Mouse (Mus musculus): ENCODE results near the gene Cyb5r3. TPM values are rescaled to one million over a fixed set of nuclear protein-coding genes. Genes with fewer than 3 reads are reported as not detected.

The Cyb5r3 gene
- 127 and 137 TPM in 2 replicates for polyA plus RNA-seq (2015; fragmentation: Nextera tagmentation; extraction: Ambion mirVana)

GRCm38 (mm10) chr15:83172492-83173429 lies at the start of gene Cyb5r3:
Gene Cyb5r3, minus strand, starts transcription at chr15:83172592.
- Histone ChIP-seq H3K9me3 (no peaks in the 10 kb centered on the region), H3K36me3 (no peaks in the 10 kb centered on the region), H3K27me3 (replicated peaks) (no peaks in the 10 kb centered on the region), H3K9ac (peak within 1 kb of the TSS; percentile 90), H3K4me3 (peak within 1 kb of the TSS; percentile 86), H3K4me1 (peaks cover 36% of the 10 kb centered on the region), H3K27ac (replicated peaks) (peak within 1 kb of the TSS; percentile 88), H3K4me2 (peak within 1 kb of the TSS; percentile 91)
- peak; percentile 33 for ATAC-seq (ENCODE audit: extremely low read depth, insufficient number of reproducible peaks, low FRiP score, low TSS enrichment)
- 31% methylated on average over 28 of the region's 28 CpGs for WGBS

DNA sequence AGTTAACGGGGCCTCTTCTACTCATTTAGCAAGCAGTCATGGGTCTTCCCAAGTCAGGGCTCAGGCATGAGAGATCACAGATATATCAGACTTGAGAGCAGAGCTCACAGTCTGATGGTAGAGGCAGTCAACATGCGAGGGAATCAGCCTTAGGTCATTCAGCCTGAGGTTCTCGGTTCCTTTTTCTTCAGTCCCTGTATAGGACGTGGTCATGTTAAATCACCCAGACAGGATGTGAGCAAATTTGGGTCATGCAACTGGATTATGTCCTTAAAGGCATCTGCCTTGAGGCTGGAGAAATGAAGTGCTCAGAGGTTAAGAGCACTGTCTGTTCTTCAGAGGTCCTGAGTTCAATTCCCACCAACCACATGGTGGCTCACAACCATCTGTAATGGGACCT lies 49.3 kb upstream of the Cyb5r3 start:
- no peaks in the 10 kb centered on the region for H3K36me3 ChIP-seq
- ATAC-seq (ENCODE audit: extremely low read depth, insufficient number of reproducible peaks, low FRiP score, low TSS enrichment): no peak
- WGBS: 77% methylated on average over 4 of the region's 4 CpGs
- peaks cover 24% of the 10 kb centered on the region for H3K4me1 ChIP-seq
- H3K27ac ChIP-seq (replicated peaks): no peak overlapping the region
- H3K9me3 ChIP-seq: no peaks in the 10 kb centered on the region
- H3K4me2 ChIP-seq: no peak overlapping the region
- no peak overlapping the region for H3K4me3 ChIP-seq
- H3K27me3 ChIP-seq (replicated peaks): no peaks in the 10 kb centered on the region
- H3K9ac ChIP-seq: no peak overlapping the region

DNA sequence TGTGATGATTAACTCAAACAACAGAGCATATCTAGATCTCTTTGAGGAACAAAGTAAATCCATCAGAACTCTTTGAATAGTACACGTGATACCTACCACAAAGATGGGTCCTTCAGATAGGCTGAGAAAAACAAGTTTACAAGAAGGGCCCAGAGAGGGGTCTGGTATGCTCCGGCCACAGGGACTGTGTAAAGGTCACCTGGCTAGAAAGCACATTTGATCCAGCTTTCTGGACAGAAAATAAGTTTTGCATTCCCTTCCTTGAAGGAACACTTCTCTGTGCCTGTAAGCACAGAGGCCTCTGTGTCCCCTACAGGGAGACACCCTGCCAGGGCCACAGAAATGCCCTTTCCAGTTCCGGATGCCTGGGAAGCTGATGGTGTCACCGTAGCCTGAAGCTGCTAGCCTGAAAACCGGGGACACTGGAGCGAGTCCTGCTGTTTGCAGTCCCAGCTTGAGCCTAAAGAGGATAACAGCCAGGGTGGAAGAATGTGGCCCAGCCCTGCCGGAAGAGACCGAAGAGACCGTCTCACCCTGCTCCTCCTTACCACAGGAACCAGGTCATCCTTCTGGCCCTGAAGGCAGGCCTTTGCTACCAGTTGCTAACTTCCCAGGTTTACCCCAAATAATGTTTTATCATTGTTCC lies 48.1 kb upstream of the Cyb5r3 start:
- H3K27ac ChIP-seq (replicated peaks): no peak overlapping the region
- 50% methylated on average over 9 of the region's 9 CpGs for WGBS

DNA sequence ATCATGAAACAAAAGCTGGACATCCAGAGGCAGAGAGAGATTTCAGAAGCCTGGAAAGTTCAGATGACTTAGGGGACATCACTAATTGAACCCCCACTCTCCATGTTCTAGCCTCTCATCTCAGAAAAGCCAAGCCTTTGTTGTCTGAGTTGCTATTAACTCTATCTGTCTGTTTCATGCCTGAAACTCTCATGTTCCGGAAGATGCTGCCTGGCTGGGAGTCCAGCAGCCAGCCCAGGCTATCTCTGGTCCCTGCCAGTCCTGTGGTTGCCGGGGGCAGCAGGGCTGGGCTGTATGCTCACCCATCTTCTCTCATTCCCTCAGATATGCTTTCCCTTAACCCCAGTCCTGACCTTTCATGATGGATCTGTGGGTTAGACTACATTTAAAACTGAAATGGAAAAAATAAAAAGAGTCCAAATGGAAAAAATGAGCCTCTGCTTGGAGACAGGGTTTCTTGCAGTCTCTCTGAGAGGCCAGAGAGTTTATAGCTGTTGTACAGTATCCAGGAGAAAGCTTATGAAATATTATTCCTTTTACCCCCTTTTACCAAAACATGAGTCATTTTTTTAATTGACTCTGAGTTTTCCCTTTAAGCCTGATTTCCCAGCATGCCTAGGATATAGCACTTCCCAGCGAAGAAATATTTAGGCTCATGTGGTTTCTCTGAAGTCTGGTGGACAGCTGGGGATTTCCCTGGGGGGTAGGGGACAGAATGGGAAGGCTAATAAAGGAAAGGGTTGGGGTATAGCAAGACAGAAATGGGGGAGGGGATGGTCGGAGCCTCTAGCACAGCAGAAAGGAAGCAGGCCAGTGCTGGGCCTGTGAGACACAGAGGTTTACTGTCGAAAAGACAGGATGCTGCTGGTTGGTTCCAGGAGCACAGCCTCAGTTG lies 43.2 kb upstream of the Cyb5r3 start:
- Histone ChIP-seq H3K4me3 (no peak overlapping the region), H3K9me3 (no peaks in the 10 kb centered on the region), H3K27ac (replicated peaks) (peak overlapping the region; percentile 58), H3K4me2 (no peak overlapping the region), H3K27me3 (replicated peaks) (0 out of 2 replicates have a peak, but pooled peaks cover 3% of the 10 kb centered on the region), H3K36me3 (no peaks in the 10 kb centered on the region), H3K9ac (peak overlapping the region; percentile 10; the same call in 1 of the 2 replicates), H3K4me1 (peaks cover 11% of the 10 kb centered on the region)
- WGBS: 41% methylated on average over 5 of the region's 5 CpGs
- no peak for ATAC-seq (ENCODE audit: extremely low read depth, insufficient number of reproducible peaks, low FRiP score, low TSS enrichment)

More for the DNA sequence above, 48.1 kb upstream of the Cyb5r3 start:
- no peaks in the 10 kb centered on the region for H3K9me3 ChIP-seq
- no peaks in the 10 kb centered on the region for H3K36me3 ChIP-seq
- no peak overlapping the region for H3K4me3 ChIP-seq
- H3K9ac ChIP-seq: no peak overlapping the region
- no peak for ATAC-seq (ENCODE audit: extremely low read depth, insufficient number of reproducible peaks, low FRiP score, low TSS enrichment)
- peaks cover 33% of the 10 kb centered on the region for H3K4me1 ChIP-seq
- no peak overlapping the region for H3K4me2 ChIP-seq
- H3K27me3 ChIP-seq (replicated peaks): no peaks in the 10 kb centered on the region

DNA sequence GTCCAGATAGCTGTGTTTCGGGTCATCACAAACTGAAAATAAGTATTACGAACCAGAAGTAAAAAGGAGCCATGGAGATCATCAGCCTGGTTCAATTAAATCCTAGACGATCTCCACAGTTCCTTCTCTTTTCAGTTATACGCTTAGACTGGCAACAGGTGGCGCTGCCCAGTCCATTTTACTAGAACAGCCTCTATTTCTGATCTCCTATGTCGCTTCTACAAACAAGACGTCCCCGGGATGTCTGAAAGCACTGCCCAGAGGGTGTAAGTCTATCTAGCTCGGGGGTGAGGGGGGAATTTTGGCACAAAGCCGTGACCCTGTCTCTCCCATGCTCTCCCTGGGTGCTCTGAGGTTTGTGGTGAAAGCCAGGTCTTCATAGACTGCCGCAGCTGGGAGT lies 37.8 kb upstream of the Cyb5r3 start:
- ATAC-seq (ENCODE audit: extremely low read depth, insufficient number of reproducible peaks, low FRiP score, low TSS enrichment): no peak
- 20% methylated on average over 11 of the region's 11 CpGs for WGBS
- Histone ChIP-seq H3K27me3 (replicated peaks) (peaks cover 22% of the 10 kb centered on the region), H3K9me3 (no peaks in the 10 kb centered on the region), H3K36me3 (no peaks in the 10 kb centered on the region), H3K4me3 (peak overlapping the region; percentile 33), H3K27ac (replicated peaks) (no peak overlapping the region), H3K4me2 (peak overlapping the region; percentile 64), H3K4me1 (peaks cover 9% of the 10 kb centered on the region), H3K9ac (peak overlapping the region; percentile 53)

DNA sequence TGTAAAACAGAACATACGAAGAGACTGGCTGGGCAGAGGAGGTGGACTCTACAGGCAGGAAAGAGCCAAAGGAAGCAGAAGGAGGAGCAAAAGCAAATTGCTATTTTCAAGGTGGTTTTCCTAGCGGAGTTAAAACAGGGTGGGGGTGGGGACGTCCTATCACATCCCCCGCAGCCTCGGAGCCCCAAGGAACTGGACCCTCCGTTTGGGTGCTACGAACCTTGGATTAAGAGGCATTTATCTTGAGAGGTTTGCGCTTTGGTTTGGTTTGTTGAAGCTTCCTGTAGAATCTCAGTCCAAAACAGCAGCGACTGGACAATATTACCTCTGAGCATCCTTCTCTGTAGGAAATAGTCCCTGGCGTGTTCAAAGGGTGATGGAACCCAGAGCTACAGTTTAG lies 37.3 kb upstream of the Cyb5r3 start:
- Histone ChIP-seq H3K27me3 (replicated peaks) (peaks cover 22% of the 10 kb centered on the region), H3K4me2 (peak overlapping the region; percentile 64), H3K27ac (replicated peaks) (no peak overlapping the region), H3K9ac (peak overlapping the region; percentile 53), H3K36me3 (no peaks in the 10 kb centered on the region), H3K4me3 (peak overlapping the region; percentile 33), H3K4me1 (peaks cover 12% of the 10 kb centered on the region), H3K9me3 (no peaks in the 10 kb centered on the region)
- WGBS: 8% methylated on average over 10 of the region's 10 CpGs
- no peak for ATAC-seq (ENCODE audit: extremely low read depth, insufficient number of reproducible peaks, low FRiP score, low TSS enrichment)

GRCm38 (mm10) chr15:83209092-83209695 lies 36.8 kb upstream of the Cyb5r3 start:
- Histone ChIP-seq H3K4me1 (peaks cover 14% of the 10 kb centered on the region), H3K27me3 (replicated peaks) (peaks cover 22% of the 10 kb centered on the region), H3K36me3 (no peaks in the 10 kb centered on the region), H3K4me2 (peak overlapping the region; percentile 64), H3K4me3 (peak overlapping the region; percentile 33; the same call in 1 of the 2 replicates), H3K9me3 (no peaks in the 10 kb centered on the region), H3K9ac (peak overlapping the region; percentile 53), H3K27ac (replicated peaks) (no peak overlapping the region)
- ATAC-seq (ENCODE audit: extremely low read depth, insufficient number of reproducible peaks, low FRiP score, low TSS enrichment): no peak
- WGBS: 36% methylated on average over 4 of the region's 4 CpGs

DNA sequence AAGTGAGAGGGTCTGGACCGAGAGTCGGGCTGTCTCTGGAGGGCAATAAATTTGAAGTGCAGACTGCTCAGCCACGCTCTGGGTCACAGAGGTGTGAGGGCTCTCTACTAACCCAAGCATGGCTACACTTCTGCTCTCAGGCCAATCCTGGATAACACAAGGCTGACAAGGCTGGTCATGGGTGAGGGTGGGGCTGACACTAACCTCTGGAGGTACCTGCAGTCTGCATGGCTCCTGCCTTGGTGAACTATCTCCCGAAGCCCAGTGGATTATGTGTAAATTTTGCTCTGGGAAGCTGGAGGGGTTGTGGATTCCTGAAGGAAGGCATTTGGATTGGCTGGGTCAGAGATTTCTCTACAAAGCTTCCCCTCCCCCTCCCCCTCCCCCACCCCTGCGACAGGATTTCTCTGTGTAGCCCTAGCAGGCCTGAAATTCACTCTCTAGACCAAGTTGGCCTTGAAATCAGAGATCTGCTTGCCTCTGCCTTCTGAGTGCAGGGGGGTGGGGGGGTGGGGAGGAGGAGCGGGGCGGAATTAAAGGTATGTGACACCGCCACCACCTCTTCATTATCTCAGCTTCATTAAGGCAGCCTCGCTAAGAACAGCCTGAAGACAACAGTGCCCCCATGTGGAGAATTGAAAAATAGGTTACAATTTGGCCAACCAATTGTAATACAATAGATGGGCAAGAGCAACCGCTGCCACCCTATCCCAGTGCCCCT lies 32.5 kb upstream of the Cyb5r3 start:
- 30% methylated on average over 10 of the region's 10 CpGs for WGBS
- Histone ChIP-seq H3K4me3 (peak overlapping the region; percentile 24), H3K27ac (replicated peaks) (no peak overlapping the region), H3K4me2 (peak overlapping the region; percentile 53), H3K36me3 (no peaks in the 10 kb centered on the region), H3K4me1 (peaks cover 19% of the 10 kb centered on the region), H3K9me3 (no peaks in the 10 kb centered on the region), H3K9ac (peak overlapping the region; percentile 11; the same call in 1 of the 2 replicates), H3K27me3 (replicated peaks) (peaks cover 17% of the 10 kb centered on the region)
- no peak for ATAC-seq (ENCODE audit: extremely low read depth, insufficient number of reproducible peaks, low FRiP score, low TSS enrichment)

DNA sequence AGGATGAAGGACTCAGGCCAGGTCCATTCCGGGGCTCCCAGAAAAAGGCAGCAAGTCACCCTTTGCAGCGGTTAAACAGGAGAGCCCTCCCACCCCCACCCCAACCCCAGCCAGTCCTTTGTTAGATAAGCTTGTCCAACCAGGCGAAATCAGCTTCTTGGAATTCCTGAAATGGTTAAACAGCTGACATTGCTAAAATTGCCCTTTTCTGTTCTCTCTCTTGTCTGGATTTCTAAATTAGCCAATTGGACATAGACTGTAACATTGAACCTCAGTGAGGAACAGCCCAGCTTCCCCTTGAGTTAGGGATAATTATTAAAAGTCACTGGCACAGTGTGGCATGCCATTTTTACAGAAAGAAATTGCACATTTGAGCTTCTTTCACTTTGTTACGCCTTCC lies 30.0 kb upstream of the Cyb5r3 start:
- no peak for ATAC-seq (ENCODE audit: extremely low read depth, insufficient number of reproducible peaks, low FRiP score, low TSS enrichment)
- Histone ChIP-seq H3K27ac (replicated peaks) (no peak overlapping the region), H3K4me3 (no peak overlapping the region), H3K27me3 (replicated peaks) (no peaks in the 10 kb centered on the region; the same call in 1 of the 2 replicates), H3K36me3 (no peaks in the 10 kb centered on the region), H3K4me1 (peaks cover 12% of the 10 kb centered on the region; the same call in 1 of the 2 replicates), H3K4me2 (no peak overlapping the region), H3K9ac (no peak overlapping the region), H3K9me3 (no peaks in the 10 kb centered on the region)
- WGBS: 35% methylated on average over 4 of the region's 4 CpGs

- H3K27ac ChIP-seq (replicated peaks): no peak overlapping the region
- H3K4me1 ChIP-seq: no peaks in the 10 kb centered on the region
- H3K4me3 ChIP-seq: no peak overlapping the region
- no peak for ATAC-seq (ENCODE audit: extremely low read depth, insufficient number of reproducible peaks, low FRiP score, low TSS enrichment)
- H3K27me3 ChIP-seq (replicated peaks): no peaks in the 10 kb centered on the region
- peaks cover 6% of the 10 kb centered on the region; the same call in 1 of the 2 replicates for H3K9me3 ChIP-seq
- no peak overlapping the region for H3K9ac ChIP-seq
- H3K36me3 ChIP-seq: no peaks in the 10 kb centered on the region
- WGBS: 90% methylated on average over 4 of the region's 4 CpGs
- H3K4me2 ChIP-seq: no peak overlapping the region
These were observed 21.0 kb upstream of the Cyb5r3 start for GRCm38 (mm10) chr15:83193413-83193812.

Measured in heart, embryonic 13.5 days (tissue).